Mouse (Mus musculus) olfactory bulb, adult 2 months (tissue): ENCODE results near the gene Tdp1.

Source experiments
- CTCF ChIP-seq: fragments of 200-500 bp; IDR thresholded peaks from 2 replicates; pipeline ENCODE4 v1.5.1; 2012; ENCODE audit warnings: low read depth, mild to moderate bottlenecking, low read length, moderate library complexity; ENCODE audit not compliant: insufficient read depth
- POLR2A ChIP-seq: fragments of 200-500 bp; IDR thresholded peaks from 2 replicates; pipeline ENCODE4 v1.6.1; 2012; ENCODE audit warnings: mild to moderate bottlenecking, low read depth, low read length, moderate library complexity; ENCODE audit not compliant: insufficient read depth

DNA sequence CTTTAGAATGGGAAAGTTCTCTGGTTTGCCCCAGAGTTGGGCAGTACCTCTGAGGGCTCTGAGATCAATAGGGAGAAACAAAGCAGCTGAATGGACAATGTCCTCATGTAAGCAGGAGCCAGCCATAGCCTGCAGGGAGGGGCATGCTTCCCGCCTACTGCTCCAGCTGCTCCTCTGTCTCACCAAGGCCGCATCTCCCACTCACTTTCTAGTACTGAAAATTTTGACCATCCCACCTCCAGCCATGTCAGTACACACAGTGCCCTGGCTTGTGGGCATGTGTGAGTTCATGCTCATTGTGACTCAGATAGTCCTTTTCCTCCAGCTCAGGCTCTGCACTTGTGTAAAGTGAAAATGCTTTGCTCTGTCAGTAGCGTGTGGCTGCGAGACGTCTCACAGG lies 20.2 kb downstream of the Tdp1 start:
- no peak for TF ChIP-seq CTCF
- TF ChIP-seq POLR2A, result no peak
